Mouse (Mus musculus) embryonic fibroblast, embryonic 13.5 days (primary cell): ENCODE results near the gene Heatr9.

Experiments
- CTCF ChIP-seq: IDR thresholded peaks from 2 replicates; pipeline ENCODE4 v1.5.1; 2011; ENCODE audit warnings: mild to moderate bottlenecking, control low read depth, low read length, moderate library complexity, borderline replicate concordance; ENCODE audit not compliant: insufficient read depth
- POLR2A ChIP-seq: IDR thresholded peaks from 2 replicates; pipeline ENCODE4 v1.6.1; 2011; ENCODE audit warnings: low read depth, mild to moderate bottlenecking, control low read depth, low read length, moderate library complexity

- no peak for TF ChIP-seq POLR2A
- no peak for TF ChIP-seq CTCF
These were observed 45.3 kb upstream of the Heatr9 start for GRCm38 (mm10) chr11:83567311-83567710.
